Mouse (Mus musculus) liver, postnatal 0 days (tissue): Measurements from ENCODE around the gene Gm20388.

ENCODE experiments used
- CTCF ChIP-seq: sonication (generic); IDR thresholded peaks from 2 replicates; pipeline ENCODE4 v1.5.1; 2016; ENCODE audit warnings: antibody characterized with exemption, low read depth
- EP300 ChIP-seq: IDR thresholded peaks from 2 replicates; pipeline ENCODE4 v1.6.1; 2016; ENCODE audit warnings: antibody characterized with exemption, low read depth, mild to moderate bottlenecking

DNA sequence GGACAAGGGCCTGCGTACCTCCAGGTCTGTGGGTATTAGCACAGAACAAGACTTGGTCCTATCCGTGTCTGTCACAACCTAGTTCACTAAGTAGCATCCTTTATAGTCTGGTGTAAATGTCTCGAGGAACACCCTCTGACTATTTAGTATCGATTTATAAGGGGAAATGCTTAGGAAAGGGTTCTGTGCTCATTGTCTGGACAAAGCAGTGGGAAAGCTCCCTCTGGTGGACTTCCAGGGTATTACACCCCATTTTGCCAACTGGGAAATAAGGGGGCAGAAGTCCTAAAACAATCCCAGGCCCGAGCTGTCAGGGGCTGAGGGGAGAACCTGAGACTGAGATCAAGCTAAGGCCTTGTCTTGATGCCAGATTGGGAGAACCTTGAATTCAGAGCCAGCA lies 3291.6 kb downstream of the Gm20388 start:
- TF ChIP-seq CTCF (peak; percentile 95), EP300 (no peak)
